In the genomic region with DNA sequence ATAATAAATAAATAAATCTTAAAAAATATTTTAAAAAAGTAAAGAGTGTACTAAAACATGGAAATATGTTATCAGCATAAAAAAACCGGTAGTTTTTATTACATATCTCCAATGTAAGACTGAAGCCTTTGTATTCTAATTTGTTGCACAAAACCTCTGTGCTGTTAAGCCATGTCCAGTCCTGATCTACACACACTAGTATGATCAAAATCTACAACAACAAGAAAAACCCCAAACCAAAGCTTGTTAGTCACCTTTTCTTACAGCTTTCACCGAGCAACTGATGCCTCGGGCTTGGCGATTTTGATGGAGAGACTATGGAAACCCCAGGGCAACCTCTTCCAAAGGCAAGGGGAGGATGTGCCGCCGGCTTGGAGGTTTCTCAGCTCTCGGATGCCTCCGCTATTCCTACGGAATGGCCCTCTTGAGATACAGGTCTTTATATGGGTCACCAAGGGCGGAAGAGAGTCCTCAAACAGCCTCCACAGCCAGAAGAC, we compare ENCODE assay signal across 8 mouse cellular contexts. TPM values are rescaled to one million over a fixed set of nuclear protein-coding genes. Genes with fewer than 3 reads are reported as not detected.
DNase-seq lines count a peak whose midpoint lies in the region; ATAC-seq and TF ChIP-seq lines count a peak whose summit lies in the region.

No protein-coding gene starts in this region.

- WGBS in heart, embryonic 15.5 days = under 1% methylated on average over 10 of the region's 10 CpGs
- 0% methylated on average over 10 of the region's 10 CpGs for WGBS in hindbrain, embryonic 13.5 days
- 1% methylated on average over 10 of the region's 10 CpGs for WGBS in midbrain, embryonic 10.5 days

- DNase-seq in heart, adult 9 months (ENCODE audit: low spot score in 2 of 2) = no peak
- no peak for DNase-seq in Patski (ENCODE audit: low read depth, low spot score)
- no peak for DNase-seq in midbrain, embryonic 10.5 days (ENCODE audit: low spot score)
- no peak for DNase-seq in embryo, embryonic 10.5 days (ENCODE audit: low spot score)
- DNase-seq in layer of hippocampus, adult 18-20 months (ENCODE audit: low spot score in 2 of 2) = no peak
- DNase-seq in thymus, postnatal 0 days (ENCODE audit: low spot score) = no peak

- H3K9me3 ChIP-seq in heart, embryonic 15.5 days (replicated peaks) = no peaks in the 10 kb centered on the region
- no peaks in the 10 kb centered on the region for H3K9me3 ChIP-seq in hindbrain, embryonic 13.5 days
- no peaks in the 10 kb centered on the region for H3K9me3 ChIP-seq in midbrain, embryonic 10.5 days (replicated peaks)

- in situ Hi-C loops in Patski (cut with MboI; ENCODE audit: low pct_unique_long_range_greater_than_20kb) = loop anchor here (25.0 kb wide), 1 partner anchor 1980 kb away; a partner anchor contains a TSS

- H3K9ac ChIP-seq in heart, embryonic 15.5 days = peak overlapping the region; percentile 93
- H3K9ac ChIP-seq in hindbrain, embryonic 13.5 days = peak overlapping the region; percentile 82

- no peaks in the 10 kb centered on the region for H3K27me3 ChIP-seq in heart, embryonic 15.5 days
- no peaks in the 10 kb centered on the region for H3K27me3 ChIP-seq in Patski
- H3K27me3 ChIP-seq in hindbrain, embryonic 13.5 days = no peaks in the 10 kb centered on the region
- no peaks in the 10 kb centered on the region for H3K27me3 ChIP-seq in midbrain, embryonic 10.5 days (ENCODE audit: low read depth, poor library complexity, severe bottlenecking)

- no peak for ATAC-seq in heart, embryonic 15.5 days (replicated peaks; ENCODE audit: insufficient number of reproducible peaks, insufficient read depth, low FRiP score, low read depth)
- ATAC-seq in Patski = peak; percentile 29
- ATAC-seq in hindbrain, embryonic 13.5 days (ENCODE audit: low FRiP score) = peak; percentile 25; the same call in 1 of the 2 replicates

- H3K4me2 ChIP-seq in heart, embryonic 15.5 days = peak overlapping the region; percentile 75
- H3K4me2 ChIP-seq in hindbrain, embryonic 13.5 days = peak overlapping the region; percentile 61

- no peak for TF ChIP-seq CTCF in Patski (IDR thresholded peaks at IDR 0.05)

- H3K4me3 ChIP-seq in heart, embryonic 15.5 days = peak overlapping the region; percentile 93
- H3K4me3 ChIP-seq in hindbrain, embryonic 13.5 days = peak overlapping the region; percentile 74
- H3K4me3 ChIP-seq in midbrain, embryonic 10.5 days = peak overlapping the region; percentile 86

- peak overlapping the region; percentile 74 for H3K27ac ChIP-seq in heart, embryonic 15.5 days
- H3K27ac ChIP-seq in hindbrain, embryonic 13.5 days = peak overlapping the region; percentile 74
- peak overlapping the region; percentile 93 for H3K27ac ChIP-seq in midbrain, embryonic 10.5 days (replicated peaks)

- CTCF ChIA-PET in Patski (lab: Charles Lee) = interaction anchor here (0.7 kb wide), 1 partner anchor 16 kb away, joined by 3 read pairs; no protein-coding TSS in a partner anchor

- H3K36me3 ChIP-seq in heart, embryonic 15.5 days = peaks cover 17% of the 10 kb centered on the region
- H3K36me3 ChIP-seq in hindbrain, embryonic 13.5 days = peaks cover 29% of the 10 kb centered on the region
- peaks cover 43% of the 10 kb centered on the region for H3K36me3 ChIP-seq in midbrain, embryonic 10.5 days

- H3K4me1 ChIP-seq in heart, embryonic 15.5 days (replicated peaks) = peaks cover 16% of the 10 kb centered on the region
- peaks cover 24% of the 10 kb centered on the region for H3K4me1 ChIP-seq in hindbrain, embryonic 13.5 days (replicated peaks)
- H3K4me1 ChIP-seq in midbrain, embryonic 10.5 days = peaks cover 17% of the 10 kb centered on the region

- POLR2A ChIA-PET in Patski (lab: Charles Lee) = interaction anchor here (0.7 to 0.9 kb wide), 2 partner anchors 11 to 20 kb away, joined by 3 read pairs; no protein-coding TSS in a partner anchor

RNA-seq across cellular contexts. Expression of a gene that starts 0.3 kb away (rescaled TPM):
- polyA plus RNA-seq in heart, embryonic 15.5 days (2015; fragmentation: Nextera tagmentation; extraction: Ambion mirVana) = 77.7 and 86.1 TPM in 2 replicates
- 75.2 TPM for polyA plus RNA-seq in Patski (2021)
- 49.3 and 54.5 TPM in 2 replicates for polyA plus RNA-seq in hindbrain, embryonic 13.5 days (2015; fragmentation: Nextera tagmentation; extraction: Ambion mirVana)
- polyA plus RNA-seq in midbrain, embryonic 10.5 days (2016; fragmentation: Nextera tagmentation; extraction: Ambion mirVana) = 54.0 and 54.6 TPM in 2 replicates
- total RNA-seq in layer of hippocampus, adult 18-20 months (2021) = 10 to 100 TPM; 18.2 to 18.6 TPM
- polyA plus RNA-seq in thymus, postnatal 0 days (2015; fragmentation: Nextera tagmentation; extraction: Ambion mirVana) = 58.0 and 67.5 TPM in 2 replicates

RNA-seq across cellular contexts. Expression of a gene that starts 0.4 kb away (rescaled TPM):
- polyA plus RNA-seq in heart, embryonic 15.5 days (2015; fragmentation: Nextera tagmentation; extraction: Ambion mirVana) = 28.2 and 29.2 TPM in 2 replicates
- 25.0 TPM for polyA plus RNA-seq in Patski (2021)
- polyA plus RNA-seq in hindbrain, embryonic 13.5 days (2015; fragmentation: Nextera tagmentation; extraction: Ambion mirVana) = 49.1 and 49.7 TPM in 2 replicates
- 41.5 and 43.8 TPM in 2 replicates for polyA plus RNA-seq in midbrain, embryonic 10.5 days (2016; fragmentation: Nextera tagmentation; extraction: Ambion mirVana)
- total RNA-seq in layer of hippocampus, adult 18-20 months (2021) = 10 to 100 TPM; 34.6 to 37.2 TPM
- 49.8 and 52.5 TPM in 2 replicates for polyA plus RNA-seq in thymus, postnatal 0 days (2015; fragmentation: Nextera tagmentation; extraction: Ambion mirVana)

RNA-seq across cellular contexts. Expression of a gene that starts 40.0 kb away (rescaled TPM):
- 0.20 and 0.36 TPM in 2 replicates for polyA plus RNA-seq in heart, embryonic 15.5 days (2015; fragmentation: Nextera tagmentation; extraction: Ambion mirVana)
- polyA plus RNA-seq in Patski (2021) = not detected
- 0.18 TPM in 2 replicates for polyA plus RNA-seq in hindbrain, embryonic 13.5 days (2015; fragmentation: Nextera tagmentation; extraction: Ambion mirVana)
- polyA plus RNA-seq in midbrain, embryonic 10.5 days (2016; fragmentation: Nextera tagmentation; extraction: Ambion mirVana) = 0.02 TPM in 1 of 2 replicates, not detected in the other
- total RNA-seq in layer of hippocampus, adult 18-20 months (2021) = under 1 TPM in 1 of 2 experiments, not detected in 1; 0.07 TPM
- 2.4 and 2.5 TPM in 2 replicates for polyA plus RNA-seq in thymus, postnatal 0 days (2015; fragmentation: Nextera tagmentation; extraction: Ambion mirVana)
